Mouse (Mus musculus) embryo, embryonic 11 days (tissue): ENCODE results near the gene Tor1b.
"Not testable (repeated sequence)": the region's sequence is repeated elsewhere in the genome, so short reads cannot be mapped to it uniquely, and the experiment has no call there.

ENCODE experiments used
- DNase-seq: peaks from one replicate; pipeline ENCODE4 v3.0.0-alpha.2; 2015

Tor1b gene

GRCm38 (mm10) chr2:30952824-30953490, at the start of gene Tor1b:
Gene Tor1b, plus strand, starts transcription at chr2:30952959.
- peak; percentile 96 for DNase-seq

DNA sequence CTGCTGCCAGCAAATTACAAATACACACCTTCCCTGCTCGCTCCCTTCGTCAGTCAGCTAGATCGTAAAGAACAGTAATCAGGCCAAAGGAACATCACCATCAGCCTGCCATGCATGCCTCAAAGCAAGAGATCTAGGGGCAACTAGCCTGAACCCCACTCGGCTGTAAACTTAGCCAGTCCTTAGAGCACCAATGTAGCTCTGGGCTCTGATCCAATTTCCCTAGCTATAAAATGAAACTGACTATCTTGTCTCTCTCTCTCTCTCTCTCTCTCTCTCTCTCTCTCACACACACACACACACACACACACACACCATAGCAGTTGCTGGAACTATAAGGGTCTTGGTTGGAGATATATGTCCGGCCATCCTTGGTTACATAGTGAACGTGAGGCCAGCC, 48.5 kb upstream of the Tor1b start:
- no peak for DNase-seq

DNA sequence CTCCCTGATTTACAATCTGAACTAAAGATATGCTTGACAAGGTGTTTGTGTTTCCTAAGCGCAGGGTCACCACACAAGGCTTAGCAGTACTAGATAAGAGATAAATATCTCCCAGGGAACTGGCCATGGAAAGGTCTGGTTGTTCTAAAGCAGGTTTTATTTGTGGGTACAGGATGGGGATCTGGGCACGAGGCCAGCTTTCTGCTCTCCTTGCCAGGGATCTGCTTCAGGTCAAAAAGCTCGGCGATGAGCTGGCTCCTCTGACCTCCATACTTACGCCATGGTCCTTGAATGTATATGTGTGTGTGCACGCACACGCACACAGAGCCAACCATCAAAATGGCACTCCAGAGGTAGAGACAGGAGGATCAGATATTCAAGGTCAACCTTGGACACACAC, 47.8 kb upstream of the Tor1b start:
- DNase-seq: no peak

GRCm38 (mm10) chr2:30905906-30906305, 46.9 kb upstream of the Tor1b start:
- no peak for DNase-seq

DNA sequence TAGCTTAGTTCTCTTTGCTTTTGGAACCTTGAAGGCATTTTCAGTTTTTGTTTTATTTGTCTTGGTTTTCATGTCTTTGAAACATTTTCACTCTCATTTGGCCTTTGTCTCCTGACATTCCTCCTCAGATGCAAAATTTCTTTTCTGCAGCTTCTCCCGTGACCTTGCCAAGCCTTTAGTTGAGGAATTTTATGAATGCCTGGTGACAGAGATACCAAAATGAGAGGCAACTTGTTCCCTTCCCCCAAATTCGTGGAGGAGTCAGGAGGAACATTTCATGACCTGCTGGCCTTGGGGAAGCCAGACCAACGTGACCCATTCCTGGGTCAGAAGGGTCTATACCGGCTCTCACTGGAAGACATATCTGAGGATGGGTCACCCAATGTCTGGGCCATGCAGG, 46.1 kb upstream of the Tor1b start:
- no peak for DNase-seq

GRCm38 (mm10) chr2:30912291-30912773, 40.4 kb upstream of the Tor1b start:
- DNase-seq: no peak

- no peak for DNase-seq
Measured at GRCm38 (mm10) chr2:30913022-30913421, 39.7 kb upstream of the Tor1b start.

DNA sequence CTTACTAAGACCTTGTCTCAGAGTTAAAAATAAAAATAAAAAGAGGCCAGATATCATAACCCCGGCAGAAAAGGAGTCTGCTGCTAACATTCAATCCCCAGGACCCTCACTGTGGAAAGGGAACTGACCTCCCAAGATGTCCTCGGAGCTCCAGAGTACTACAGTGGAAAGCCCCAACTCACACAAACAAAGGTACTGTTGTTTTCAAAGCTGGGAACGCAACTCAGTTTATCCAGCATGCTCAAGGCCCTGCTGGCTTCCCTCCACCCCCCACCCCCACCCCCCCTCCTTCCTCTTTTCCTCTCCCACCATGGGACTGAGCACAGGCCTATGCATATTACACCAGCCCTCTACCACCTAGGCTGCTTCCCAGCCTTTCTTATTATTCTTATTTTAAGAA, 37.9 kb upstream of the Tor1b start:
- no peak for DNase-seq

DNA sequence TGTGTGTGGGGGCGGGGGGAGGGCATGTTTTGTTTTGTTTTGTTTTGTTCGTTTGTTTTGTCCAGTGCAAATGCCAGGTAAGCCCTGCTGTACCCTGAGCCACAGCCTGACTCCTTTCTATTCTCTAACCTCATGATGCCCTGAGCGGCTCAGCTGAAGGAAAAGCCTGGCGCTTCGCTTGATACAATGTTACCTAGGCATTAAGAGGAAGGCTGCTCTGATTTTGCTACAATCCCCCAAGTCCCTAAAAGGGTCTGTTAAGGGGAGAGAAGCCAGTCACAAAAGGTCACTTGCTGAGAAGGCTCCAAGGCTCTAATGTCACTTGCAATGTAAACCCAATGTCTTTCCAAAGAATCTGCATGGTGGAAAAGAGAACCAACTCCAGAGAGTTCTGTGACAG, 37.4 kb upstream of the Tor1b start:
- no peak for DNase-seq

DNA sequence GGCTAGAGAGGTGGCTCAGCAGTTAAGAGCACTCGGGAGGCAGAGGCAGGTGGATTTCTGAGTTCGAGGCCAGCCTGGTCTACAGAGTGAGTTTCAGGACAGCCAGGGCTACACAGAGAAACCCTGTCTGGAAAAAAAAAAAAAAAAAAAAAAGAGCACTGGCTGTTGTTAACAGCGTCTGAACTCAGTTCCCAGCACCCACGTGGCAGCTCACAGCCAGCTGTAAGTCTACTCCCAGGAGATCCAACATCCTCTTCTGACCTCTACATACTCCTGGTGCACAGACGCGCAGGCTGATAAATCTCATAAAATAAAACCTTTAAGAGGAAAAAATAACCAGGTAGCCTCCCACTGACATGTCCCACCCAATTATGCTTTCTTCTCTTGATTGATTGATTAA, 36.8 kb upstream of the Tor1b start:
- DNase-seq: not testable (repeated sequence)

DNA sequence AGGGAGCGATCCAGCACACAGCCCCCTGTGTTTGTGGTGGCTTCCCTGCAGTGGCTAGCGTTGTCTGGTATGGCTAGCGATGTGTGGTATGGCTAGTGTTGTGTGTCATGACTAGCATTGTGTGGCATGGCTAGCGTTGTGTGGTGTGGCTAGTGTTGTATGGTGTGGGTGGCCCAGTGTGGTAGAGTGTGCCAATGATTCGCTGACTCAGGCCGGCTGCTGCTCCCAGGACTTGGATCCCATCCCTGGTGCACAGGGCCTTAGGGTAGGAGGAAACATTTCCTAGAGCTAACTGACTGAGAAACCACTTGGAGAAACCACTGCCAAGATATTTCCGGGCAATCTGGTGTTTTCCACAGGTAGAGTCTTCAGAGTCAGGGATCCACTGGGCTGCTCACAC, 35.1 kb upstream of the Tor1b start:
- DNase-seq: no peak

DNA sequence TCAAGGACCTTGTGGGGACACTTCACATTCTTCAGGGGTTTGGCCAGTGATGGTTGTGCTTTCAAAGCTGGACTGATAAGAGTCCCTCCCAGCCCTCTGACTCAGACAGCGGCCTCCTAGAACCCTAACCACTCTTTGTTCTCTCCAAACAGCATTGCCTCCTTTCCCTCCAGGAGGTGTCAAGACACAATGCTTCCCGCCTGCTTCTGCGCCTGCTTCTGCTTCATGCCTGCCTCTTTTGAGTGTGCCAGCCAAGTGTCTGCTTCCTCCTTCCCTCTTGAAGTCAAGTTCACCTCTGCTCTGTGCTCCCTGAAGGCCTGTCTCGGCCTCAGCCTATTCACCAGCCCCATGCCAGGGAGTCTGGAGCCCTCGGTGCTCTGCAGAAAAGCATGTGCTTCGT, 34.6 kb upstream of the Tor1b start:
- no peak for DNase-seq

DNA sequence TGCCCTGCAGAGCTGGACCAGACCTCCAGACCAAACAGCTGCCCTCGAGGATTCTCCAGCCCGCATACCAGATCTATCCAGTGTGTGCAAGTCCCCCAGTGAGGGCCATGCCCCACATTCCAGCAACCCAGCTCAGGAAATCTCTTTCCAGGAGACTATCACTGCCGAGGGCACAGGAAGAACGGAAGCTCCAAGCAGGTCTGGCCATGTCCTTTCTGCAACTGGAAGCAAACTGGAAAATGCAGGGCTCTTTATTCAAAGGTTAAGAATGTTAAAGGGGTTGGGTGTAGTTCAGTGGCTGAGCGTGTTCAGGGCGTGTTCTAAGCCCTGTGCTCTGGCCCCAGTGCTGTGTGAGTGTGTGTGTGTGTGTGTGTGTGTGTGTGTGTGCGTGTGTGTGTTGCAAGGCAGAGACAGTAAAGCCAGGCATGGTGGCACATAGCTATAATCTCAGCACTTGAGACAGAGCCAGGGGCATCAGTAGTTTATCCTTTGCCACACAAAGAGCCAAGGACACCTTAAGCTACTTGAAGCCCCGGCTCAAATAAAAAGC, 33.9 kb upstream of the Tor1b start:
- DNase-seq: peak; percentile 63

- DNase-seq: no peak
Measured at GRCm38 (mm10) chr2:30920216-30920615, 32.5 kb upstream of the Tor1b start.

- no peak for DNase-seq
Measured at GRCm38 (mm10) chr2:30923099-30923498, 29.7 kb upstream of the Tor1b start.

GRCm38 (mm10) chr2:30925181-30925580, 27.6 kb upstream of the Tor1b start:
- DNase-seq: no peak

GRCm38 (mm10) chr2:30926381-30926780, 26.4 kb upstream of the Tor1b start:
- no peak for DNase-seq

DNA sequence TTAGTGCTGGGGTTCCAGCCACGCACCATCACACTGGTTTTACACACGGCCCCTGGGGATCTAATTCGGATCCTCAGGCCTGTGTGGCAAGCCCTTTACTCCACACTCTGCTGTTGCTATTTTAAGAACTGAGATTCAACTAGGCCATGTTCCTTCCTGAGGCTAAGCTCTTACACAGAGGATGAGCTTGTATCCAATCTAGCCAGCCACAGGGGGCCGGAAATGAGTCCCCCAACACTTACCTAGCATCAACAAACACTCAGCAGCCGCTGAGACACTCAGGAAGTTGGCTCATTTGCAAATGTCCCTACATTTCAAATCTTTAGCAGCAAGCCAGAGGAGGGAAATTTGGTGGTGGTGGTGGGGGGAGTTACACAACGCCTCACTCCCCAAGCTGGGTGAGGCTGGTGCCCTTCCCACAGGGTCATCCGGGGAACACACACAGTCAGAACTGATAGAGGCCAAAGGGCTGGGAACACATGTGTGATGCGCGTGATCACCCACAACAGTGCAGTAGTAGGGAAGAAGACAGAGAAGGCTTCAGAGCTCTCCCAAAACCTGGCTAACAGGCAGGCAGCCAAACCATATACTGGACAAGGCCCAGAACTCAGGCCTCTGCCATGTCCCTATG, 25.5 kb upstream of the Tor1b start:
- DNase-seq: no peak

GRCm38 (mm10) chr2:30927844-30928628, 24.7 kb upstream of the Tor1b start:
- peak; percentile 89 for DNase-seq

DNA sequence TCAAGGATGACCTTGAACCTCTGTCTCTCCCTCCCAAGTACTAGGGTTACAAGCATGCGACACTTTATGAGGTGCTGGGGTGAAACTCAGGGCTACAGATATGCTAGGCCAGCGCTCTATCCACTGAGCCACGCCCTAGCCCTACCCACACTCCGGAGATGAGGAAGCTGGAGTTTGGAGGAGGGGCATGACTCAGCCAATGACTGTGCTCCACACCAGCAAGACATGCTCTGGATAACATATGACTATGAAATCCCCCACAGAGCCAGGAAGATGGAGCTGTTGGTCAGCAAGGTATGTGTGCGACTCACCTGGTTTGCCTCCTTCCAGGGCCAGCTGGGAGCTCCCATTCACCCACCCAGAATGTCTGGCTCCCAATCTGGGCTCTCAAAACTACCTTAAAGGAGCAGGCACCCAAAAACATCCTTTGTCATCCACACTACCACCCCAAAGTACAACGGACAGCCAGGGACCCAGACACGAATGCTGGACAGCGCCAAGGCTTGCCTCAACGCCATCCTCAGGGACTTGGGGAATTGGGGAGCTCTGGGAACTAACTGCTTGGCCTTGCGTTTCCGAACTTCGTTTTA, 23.8 kb upstream of the Tor1b start:
- DNase-seq: no peak

GRCm38 (mm10) chr2:30929483-30930045, 23.2 kb upstream of the Tor1b start, which contains the start of gene Ptges:
Gene Ptges, minus strand, starts transcription at chr2:30929863.
- peak; percentile 82 for DNase-seq

DNA sequence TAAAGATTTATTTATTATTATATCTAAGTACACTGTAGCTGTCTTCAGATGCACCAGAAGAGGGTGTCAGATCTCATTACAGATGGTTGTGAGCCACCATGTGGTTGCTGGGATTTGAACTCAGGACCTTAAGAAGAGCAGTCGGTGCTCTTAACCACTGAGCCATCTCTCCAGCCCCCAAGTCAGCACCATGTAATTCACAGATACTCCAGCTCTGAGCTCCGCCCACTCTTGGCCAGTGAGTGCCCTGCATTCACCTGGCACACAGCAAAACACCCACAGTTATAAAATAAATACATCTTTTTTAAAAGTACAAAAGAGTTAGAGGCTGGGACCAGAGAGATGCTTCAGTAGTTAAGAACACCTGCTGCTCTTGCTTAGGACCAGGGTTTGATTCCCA, 21.9 kb upstream of the Tor1b start:
- not testable (repeated sequence) for DNase-seq

GRCm38 (mm10) chr2:30931922-30932321, 20.8 kb upstream of the Tor1b start:
- DNase-seq: no peak
